Mouse (Mus musculus): Measurements from ENCODE around the gene Rptor. TPM values are rescaled to one million over a fixed set of nuclear protein-coding genes. Genes with fewer than 3 reads are reported as not detected.

Gene Rptor
- polyA plus RNA-seq, 2 experiments = 3.7 to 5.8 TPM

- H3K27ac ChIP-seq = no peak overlapping the region
- H3K4me3 ChIP-seq (ENCODE audit: insufficient read depth in 1 of 2, low read depth in 2 of 2, low read length in 2 of 2) = no peak overlapping the region
- no peak overlapping the region for H3K4me2 ChIP-seq (ENCODE audit: low read depth)
- WGBS (ENCODE audit: insufficient replicate concordance) = 31% methylated on average over 7 of the region's 7 CpGs
- no peak overlapping the region for H3K9ac ChIP-seq (replicated peaks)
- H3K27me3 ChIP-seq (ENCODE audit: control insufficient read depth, insufficient read depth, low read length) = no peaks in the 10 kb centered on the region
- H3K4me1 ChIP-seq (replicated peaks; ENCODE audit: control insufficient read depth in 2 of 2, insufficient read depth in 2 of 2, low read length in 1 of 2) = peaks cover 6 to 37% of the 10 kb centered on the region in 2 experiments
- TF ChIP-seq EP300 (IDR thresholded peaks at IDR 0.05; ENCODE audit: low read depth) = no peak
- TF ChIP-seq CTCF (IDR thresholded peaks at IDR 0.05; ENCODE audit: low read depth) = no peak
- no peak for ATAC-seq (ENCODE audit: insufficient read depth)
- H3K36me3 ChIP-seq (replicated peaks; ENCODE audit: control insufficient read depth, insufficient read depth, low read depth) = no peaks in the 10 kb centered on the region
- H3K9me3 ChIP-seq (ENCODE audit: control insufficient read depth, low read length) = no peaks in the 10 kb centered on the region; the same call in 1 of the 2 replicates
- peak in 1 of 3 experiments; percentile 22 for DNase-seq (ENCODE audit: low read depth in 3 of 3, low spot score in 3 of 3)
Measured at GRCm38 (mm10) chr11:119676751-119677411, 74.2 kb downstream of the Rptor start.

DNA sequence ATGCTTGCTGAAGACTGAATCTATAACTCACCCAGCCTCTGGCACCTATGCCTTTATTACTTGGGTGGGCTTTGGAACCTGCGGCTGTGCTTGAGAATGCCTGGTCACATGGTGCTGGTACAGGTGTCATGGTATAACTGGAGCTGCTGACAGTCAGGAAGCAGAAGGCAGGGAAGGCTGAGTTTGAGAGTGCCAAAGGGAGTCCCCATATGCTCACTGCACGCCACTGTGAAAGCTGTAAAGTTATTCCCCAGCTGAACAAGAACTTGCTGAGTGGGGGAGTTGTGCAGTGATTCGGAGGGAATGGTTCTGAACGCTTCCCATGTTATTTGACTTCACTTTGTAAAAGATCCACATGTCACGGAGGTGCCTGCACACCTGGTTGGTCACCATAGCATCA is 75.7 kb downstream of the Rptor start:
- DNase-seq (ENCODE audit: low read depth in 3 of 3, low spot score in 3 of 3) = no peak
- Histone ChIP-seq H3K4me1 (replicated peaks; ENCODE audit: control insufficient read depth in 2 of 2, insufficient read depth in 2 of 2, low read length in 1 of 2) (peaks cover 0 to 26% of the 10 kb centered on the region in 2 experiments; a peak in 3 of 4 replicates), H3K36me3 (replicated peaks; ENCODE audit: control insufficient read depth, insufficient read depth, low read depth) (no peaks in the 10 kb centered on the region), H3K4me3 (ENCODE audit: insufficient read depth in 1 of 2, low read depth in 2 of 2, low read length in 2 of 2) (no peak overlapping the region), H3K27me3 (ENCODE audit: control insufficient read depth, insufficient read depth, low read length) (no peaks in the 10 kb centered on the region), H3K9me3 (ENCODE audit: control insufficient read depth, low read length) (no peaks in the 10 kb centered on the region; the same call in 1 of the 2 replicates), H3K9ac (replicated peaks) (no peak overlapping the region), H3K4me2 (ENCODE audit: low read depth) (no peak overlapping the region), H3K27ac (no peak overlapping the region)
- ATAC-seq (ENCODE audit: insufficient read depth) = no peak
- TF ChIP-seq CTCF (IDR thresholded peaks at IDR 0.05; ENCODE audit: low read depth) (no peak), EP300 (IDR thresholded peaks at IDR 0.05; ENCODE audit: low read depth) (no peak)
- WGBS (ENCODE audit: insufficient replicate concordance) = 74% methylated on average over 5 of the region's 5 CpGs

GRCm38 (mm10) chr11:119680735-119681134 is 78.0 kb downstream of the Rptor start:
- TF ChIP-seq CTCF (IDR thresholded peaks at IDR 0.05; ENCODE audit: low read depth) (no peak), EP300 (IDR thresholded peaks at IDR 0.05; ENCODE audit: low read depth) (no peak)
- H3K4me1 ChIP-seq (replicated peaks; ENCODE audit: control insufficient read depth in 2 of 2, insufficient read depth in 2 of 2, low read length in 1 of 2) = peaks cover 0 to 25% of the 10 kb centered on the region in 2 experiments; a peak in 2 of 4 replicates

DNA sequence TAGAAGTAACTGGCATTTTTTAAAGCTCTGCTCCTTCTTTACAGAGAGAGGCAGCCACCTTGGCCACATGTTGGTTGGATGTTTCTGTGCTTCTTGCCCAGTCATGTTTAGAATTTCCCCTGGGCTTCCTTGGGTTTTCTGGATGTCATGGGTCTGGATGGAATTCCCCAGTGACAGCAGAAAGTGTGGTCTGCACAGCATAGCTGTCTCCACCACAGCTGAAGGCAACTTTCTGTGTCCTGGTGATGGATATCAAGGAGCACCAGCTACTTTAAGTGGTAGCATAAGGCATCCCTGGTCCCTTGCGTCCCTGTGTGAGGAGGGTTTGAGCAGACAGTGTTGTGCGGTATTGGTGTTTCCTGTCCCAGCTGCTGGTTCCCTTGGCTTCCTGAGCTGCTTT is 79.6 kb downstream of the Rptor start:
- ATAC-seq (ENCODE audit: insufficient read depth) = no peak
- TF ChIP-seq CTCF (IDR thresholded peaks at IDR 0.05; ENCODE audit: low read depth) = no peak
- no peak for TF ChIP-seq EP300 (IDR thresholded peaks at IDR 0.05; ENCODE audit: low read depth)
- H3K9me3 ChIP-seq (ENCODE audit: control insufficient read depth, low read length) = no peaks in the 10 kb centered on the region
- H3K4me2 ChIP-seq (ENCODE audit: low read depth) = no peak overlapping the region
- H3K9ac ChIP-seq (replicated peaks) = no peak overlapping the region
- H3K4me1 ChIP-seq (replicated peaks; ENCODE audit: control insufficient read depth in 2 of 2, insufficient read depth in 2 of 2, low read length in 1 of 2) = peaks cover 0 to 13% of the 10 kb centered on the region in 2 experiments; a peak in 2 of 4 replicates
- H3K4me3 ChIP-seq (ENCODE audit: insufficient read depth in 1 of 2, low read depth in 2 of 2, low read length in 2 of 2) = no peak overlapping the region
- no peak for DNase-seq (ENCODE audit: low read depth in 3 of 3, low spot score in 3 of 3)
- H3K27me3 ChIP-seq (ENCODE audit: control insufficient read depth, insufficient read depth, low read length) = no peaks in the 10 kb centered on the region
- H3K36me3 ChIP-seq (replicated peaks; ENCODE audit: control insufficient read depth, insufficient read depth, low read depth) = no peaks in the 10 kb centered on the region
- 71% methylated on average over 2 of the region's 2 CpGs for WGBS (ENCODE audit: insufficient replicate concordance)
- H3K27ac ChIP-seq = no peak overlapping the region

More at GRCm38 (mm10) chr11:119680735-119681134, 78.0 kb downstream of the Rptor start:
- 70% methylated on average over 2 of the region's 2 CpGs for WGBS (ENCODE audit: insufficient replicate concordance)
- H3K9ac ChIP-seq (replicated peaks) = no peak overlapping the region
- H3K9me3 ChIP-seq (ENCODE audit: control insufficient read depth, low read length) = no peaks in the 10 kb centered on the region
- no peak overlapping the region for H3K27ac ChIP-seq
- H3K4me2 ChIP-seq (ENCODE audit: low read depth) = no peak overlapping the region
- no peaks in the 10 kb centered on the region for H3K36me3 ChIP-seq (replicated peaks; ENCODE audit: control insufficient read depth, insufficient read depth, low read depth)
- no peak for DNase-seq (ENCODE audit: low read depth in 3 of 3, low spot score in 3 of 3)
- H3K27me3 ChIP-seq (ENCODE audit: control insufficient read depth, insufficient read depth, low read length) = no peaks in the 10 kb centered on the region
- no peak for ATAC-seq (ENCODE audit: insufficient read depth)
- no peak overlapping the region for H3K4me3 ChIP-seq (ENCODE audit: insufficient read depth in 1 of 2, low read depth in 2 of 2, low read length in 2 of 2)

GRCm38 (mm10) chr11:119683796-119684195 is 81.1 kb downstream of the Rptor start:
- TF ChIP-seq EP300 (IDR thresholded peaks at IDR 0.05; ENCODE audit: low read depth) (no peak), CTCF (IDR thresholded peaks at IDR 0.05; ENCODE audit: low read depth) (no peak)
- Histone ChIP-seq H3K36me3 (replicated peaks; ENCODE audit: control insufficient read depth, insufficient read depth, low read depth) (no peaks in the 10 kb centered on the region), H3K4me2 (ENCODE audit: low read depth) (no peak overlapping the region), H3K9me3 (ENCODE audit: control insufficient read depth, low read length) (no peaks in the 10 kb centered on the region), H3K27ac (no peak overlapping the region), H3K4me3 (ENCODE audit: insufficient read depth in 1 of 2, low read depth in 2 of 2, low read length in 2 of 2) (no peak overlapping the region), H3K9ac (replicated peaks) (no peak overlapping the region), H3K27me3 (ENCODE audit: control insufficient read depth, insufficient read depth, low read length) (no peaks in the 10 kb centered on the region), H3K4me1 (replicated peaks; ENCODE audit: control insufficient read depth in 2 of 2, insufficient read depth in 2 of 2, low read length in 1 of 2) (peaks cover 0 to 9% of the 10 kb centered on the region in 2 experiments; a peak in 1 of 4 replicates)
- ATAC-seq (ENCODE audit: insufficient read depth) = no peak
- no peak for DNase-seq (ENCODE audit: low read depth in 3 of 3, low spot score in 3 of 3)
- WGBS (ENCODE audit: insufficient replicate concordance) = 43% methylated on average over 2 of the region's 2 CpGs
